Mouse (Mus musculus): ENCODE measurements around the gene Stn1. TPM values are rescaled to one million over a fixed set of nuclear protein-coding genes. Genes with fewer than 3 reads are reported as not detected.

Stn1 gene
- total RNA-seq, 2 experiments from 2014 or later = 5.8 to 6.0 TPM

- no peak for DNase-seq
Measured at GRCm38 (mm10) chr19:47545055-47545454, 7.7 kb upstream of the Stn1 start.

- DNase-seq = no peak
Measured at GRCm38 (mm10) chr19:47542441-47542840, 5.1 kb upstream of the Stn1 start.

- no peak for DNase-seq
Measured at GRCm38 (mm10) chr19:47538801-47539200, 1.5 kb upstream of the Stn1 start.

GRCm38 (mm10) chr19:47537879-47538278, 572 bp upstream of the Stn1 start:
- DNase-seq = peak; percentile 28

GRCm38 (mm10) chr19:47536521-47537299, 597 bp downstream of the Stn1 start:
- peak; percentile 97 for DNase-seq

- no peak for DNase-seq
Measured at GRCm38 (mm10) chr19:47534131-47534530, 3.2 kb downstream of the Stn1 start.

- no peak for DNase-seq
Measured at GRCm38 (mm10) chr19:47532449-47532848, 4.9 kb downstream of the Stn1 start.

GRCm38 (mm10) chr19:47531309-47531708, 6.0 kb downstream of the Stn1 start:
- DNase-seq = no peak

- no peak for DNase-seq
Measured at GRCm38 (mm10) chr19:47526239-47526986, 10.9 kb downstream of the Stn1 start.

- no peak for DNase-seq
Measured at GRCm38 (mm10) chr19:47524905-47525304, 12.4 kb downstream of the Stn1 start.

- no peak for DNase-seq
Measured at GRCm38 (mm10) chr19:47521403-47521802, 15.9 kb downstream of the Stn1 start.

GRCm38 (mm10) chr19:47519163-47519893, 18.0 kb downstream of the Stn1 start:
- no peak for DNase-seq

GRCm38 (mm10) chr19:47518475-47519162, 18.7 kb downstream of the Stn1 start:
- DNase-seq = peak; percentile 33

- DNase-seq = no peak
Measured at GRCm38 (mm10) chr19:47517570-47517969, 19.7 kb downstream of the Stn1 start.

- no peak for DNase-seq
Measured at GRCm38 (mm10) chr19:47516879-47517278, 20.4 kb downstream of the Stn1 start.

- DNase-seq = no peak
Measured at GRCm38 (mm10) chr19:47515091-47515490, 22.2 kb downstream of the Stn1 start.

GRCm38 (mm10) chr19:47513618-47513897, 23.7 kb downstream of the Stn1 start:
- no peak for DNase-seq

- DNase-seq = no peak
Measured at GRCm38 (mm10) chr19:47512794-47513617, 24.3 kb downstream of the Stn1 start.

GRCm38 (mm10) chr19:47511958-47512357, 25.3 kb downstream of the Stn1 start:
- DNase-seq = no peak

- DNase-seq = no peak
Measured at GRCm38 (mm10) chr19:47511294-47511675, 26.0 kb downstream of the Stn1 start.

- no peak for DNase-seq
Measured at GRCm38 (mm10) chr19:47510473-47511293, 26.6 kb downstream of the Stn1 start.

Data from gastrocnemius, postnatal 25 days (tissue).